Mouse (Mus musculus): ENCODE results near the gene Tmem199. TPM values are rescaled to one million over a fixed set of nuclear protein-coding genes. Genes with fewer than 3 reads are reported as not detected.

Gene Tmem199
- total RNA-seq, 2 experiments from 2014 or later, result 21.9 to 29.9 TPM

- no peak for ATAC-seq (replicated peaks; ENCODE audit: poor library complexity, severe bottlenecking)
Observed at GRCm38 (mm10) chr11:78530001-78530400, 18.0 kb upstream of the Tmem199 start.

- ATAC-seq (replicated peaks; ENCODE audit: poor library complexity, severe bottlenecking), result no peak
Observed at GRCm38 (mm10) chr11:78528714-78529113, 16.7 kb upstream of the Tmem199 start.

GRCm38 (mm10) chr11:78524838-78525237, 12.9 kb upstream of the Tmem199 start:
- ATAC-seq (replicated peaks; ENCODE audit: poor library complexity, severe bottlenecking), result no peak

- no peak for ATAC-seq (replicated peaks; ENCODE audit: poor library complexity, severe bottlenecking)
Observed at GRCm38 (mm10) chr11:78523241-78523955, 11.4 kb upstream of the Tmem199 start.

GRCm38 (mm10) chr11:78522481-78522997, 10.6 kb upstream of the Tmem199 start:
- ATAC-seq (replicated peaks; ENCODE audit: poor library complexity, severe bottlenecking), result no peak

GRCm38 (mm10) chr11:78521880-78522279, 9.9 kb upstream of the Tmem199 start:
- ATAC-seq (replicated peaks; ENCODE audit: poor library complexity, severe bottlenecking), result no peak

- no peak for ATAC-seq (replicated peaks; ENCODE audit: poor library complexity, severe bottlenecking)
Observed at GRCm38 (mm10) chr11:78518931-78519330, 7.0 kb upstream of the Tmem199 start.

- ATAC-seq (replicated peaks; ENCODE audit: poor library complexity, severe bottlenecking), result no peak
Observed at GRCm38 (mm10) chr11:78515549-78516325, 3.8 kb upstream of the Tmem199 start.

GRCm38 (mm10) chr11:78513106-78513790, 1.3 kb upstream of the Tmem199 start:
- ATAC-seq (replicated peaks; ENCODE audit: poor library complexity, severe bottlenecking), result no peak

GRCm38 (mm10) chr11:78509148-78509547, 2.8 kb downstream of the Tmem199 start:
- ATAC-seq (replicated peaks; ENCODE audit: poor library complexity, severe bottlenecking), result no peak

- no peak for ATAC-seq (replicated peaks; ENCODE audit: poor library complexity, severe bottlenecking)
Observed at GRCm38 (mm10) chr11:78505430-78505829, 6.5 kb downstream of the Tmem199 start.

- no peak for ATAC-seq (replicated peaks; ENCODE audit: poor library complexity, severe bottlenecking)
Observed at GRCm38 (mm10) chr11:78502909-78503650, 8.9 kb downstream of the Tmem199 start, which contains the start of gene Sebox. Sebox (plus strand) TSS chr11:78503447.

- ATAC-seq (replicated peaks; ENCODE audit: poor library complexity, severe bottlenecking), result no peak
Observed at GRCm38 (mm10) chr11:78501529-78501928, 10.4 kb downstream of the Tmem199 start.

GRCm38 (mm10) chr11:78500623-78501202, 11.3 kb downstream of the Tmem199 start:
- no peak for ATAC-seq (replicated peaks; ENCODE audit: poor library complexity, severe bottlenecking)

- no peak for ATAC-seq (replicated peaks; ENCODE audit: poor library complexity, severe bottlenecking)
Observed at GRCm38 (mm10) chr11:78499543-78499942, 12.4 kb downstream of the Tmem199 start.

- no peak for ATAC-seq (replicated peaks; ENCODE audit: poor library complexity, severe bottlenecking)
Observed at GRCm38 (mm10) chr11:78499004-78499403, 13.0 kb downstream of the Tmem199 start, which contains the start of gene Vtn. Vtn (plus strand) TSS chr11:78499091.

- ATAC-seq (replicated peaks; ENCODE audit: poor library complexity, severe bottlenecking), result peak; percentile 99
Observed at GRCm38 (mm10) chr11:78497544-78498522, 14.1 kb downstream of the Tmem199 start, which contains the start of gene Sarm1. Sarm1 (minus strand) TSS chr11:78497754.

GRCm38 (mm10) chr11:78497071-78497541, 14.9 kb downstream of the Tmem199 start:
- 0 out of 2 replicates have a peak, but pooled peaks have one; percentile 6 for ATAC-seq (replicated peaks; ENCODE audit: poor library complexity, severe bottlenecking)

All from granulocyte monocyte progenitor cell, adult 5-6 weeks (primary cell).